Mouse (Mus musculus) limb, embryonic 10.5 days (tissue): Measurements from ENCODE around the gene Slc44a2. TPM values are rescaled to one million over a fixed set of nuclear protein-coding genes. Genes with fewer than 3 reads are reported as not detected.
A peak's percentile ranks its signal among the peaks of the same experiment; 100 is the strongest.
"Not testable (repeated sequence)": the region's sequence is repeated elsewhere in the genome, so short reads cannot be mapped to it uniquely, and the experiment has no call there.

Experiments used
- DNase-seq: peaks from one replicate; pipeline ENCODE4 v3.0.0-alpha.2; 2017; ENCODE audit warnings: low spot score
- H3K27ac ChIP-seq: fragments of 300-500 bp; sonication (generic); 2 replicates; pipeline ENCODE4 v1.5.1; 2016; ENCODE audit warnings: mild to moderate bottlenecking
- H3K27me3 ChIP-seq: fragments of 300-500 bp; sonication (generic); 2 replicates; pipeline ENCODE4 v1.6.1; 2016; ENCODE audit warnings: low read depth, mild to moderate bottlenecking; ENCODE audit not compliant: poor library complexity, severe bottlenecking
- H3K36me3 ChIP-seq: fragments of 300-500 bp; sonication (generic); 2 replicates; pipeline ENCODE4 v1.6.1; 2016; ENCODE audit warnings: mild to moderate bottlenecking, moderate library complexity
- H3K4me1 ChIP-seq: fragments of 300-500 bp; sonication (generic); 2 replicates; pipeline ENCODE4 v1.6.1; 2016
- H3K4me3 ChIP-seq: fragments of 300-500 bp; sonication (generic); 2 replicates; pipeline ENCODE4 v1.5.1; 2016; ENCODE audit warnings: mild to moderate bottlenecking, moderate library complexity
- H3K9me3 ChIP-seq: fragments of 300-500 bp; sonication (generic); replicated peaks from 2 replicates; pipeline ENCODE4 v1.6.1; 2016; ENCODE audit warnings: mild to moderate bottlenecking
- WGBS: fragments of 180-500 bp; shearing (Covaris S2); methylation state at CpG from one replicate; pipeline ENCODE4 v1.1.7; 2016; 5-methylcytosine and 5-hydroxymethylcytosine counted together
- polyA plus RNA-seq: library from polyadenylated mRNA; unstranded; fragments of >200 nt; fragmentation: Nextera tagmentation; extraction: Ambion mirVana; gene quantifications from 2 replicates; pipeline ENCODE4 v1.2.1, GENCODE M21; 2016

Gene Slc44a2
- polyA plus RNA-seq, 1 experiment from 2014 or later = 81.1 TPM

GRCm38 (mm10) chr9:21287571-21288402, 32.7 kb upstream of the Slc44a2 start, which contains the start of gene Kri1:
Kri1 (minus strand) TSS chr9:21287969.
- peaks cover 37% of the 10 kb centered on the region for H3K36me3 ChIP-seq
- peaks cover 39% of the 10 kb centered on the region for H3K4me1 ChIP-seq
- no peaks in the 10 kb centered on the region for H3K27me3 ChIP-seq
- peak within 1 kb of the TSS; percentile 84 for H3K27ac ChIP-seq
- under 1% methylated on average over 59 of the region's 59 CpGs for WGBS
- peak within 1 kb of the TSS; percentile 86 for H3K4me3 ChIP-seq
- H3K9me3 ChIP-seq = no peaks in the 10 kb centered on the region
- DNase-seq = peak; percentile 96

DNA sequence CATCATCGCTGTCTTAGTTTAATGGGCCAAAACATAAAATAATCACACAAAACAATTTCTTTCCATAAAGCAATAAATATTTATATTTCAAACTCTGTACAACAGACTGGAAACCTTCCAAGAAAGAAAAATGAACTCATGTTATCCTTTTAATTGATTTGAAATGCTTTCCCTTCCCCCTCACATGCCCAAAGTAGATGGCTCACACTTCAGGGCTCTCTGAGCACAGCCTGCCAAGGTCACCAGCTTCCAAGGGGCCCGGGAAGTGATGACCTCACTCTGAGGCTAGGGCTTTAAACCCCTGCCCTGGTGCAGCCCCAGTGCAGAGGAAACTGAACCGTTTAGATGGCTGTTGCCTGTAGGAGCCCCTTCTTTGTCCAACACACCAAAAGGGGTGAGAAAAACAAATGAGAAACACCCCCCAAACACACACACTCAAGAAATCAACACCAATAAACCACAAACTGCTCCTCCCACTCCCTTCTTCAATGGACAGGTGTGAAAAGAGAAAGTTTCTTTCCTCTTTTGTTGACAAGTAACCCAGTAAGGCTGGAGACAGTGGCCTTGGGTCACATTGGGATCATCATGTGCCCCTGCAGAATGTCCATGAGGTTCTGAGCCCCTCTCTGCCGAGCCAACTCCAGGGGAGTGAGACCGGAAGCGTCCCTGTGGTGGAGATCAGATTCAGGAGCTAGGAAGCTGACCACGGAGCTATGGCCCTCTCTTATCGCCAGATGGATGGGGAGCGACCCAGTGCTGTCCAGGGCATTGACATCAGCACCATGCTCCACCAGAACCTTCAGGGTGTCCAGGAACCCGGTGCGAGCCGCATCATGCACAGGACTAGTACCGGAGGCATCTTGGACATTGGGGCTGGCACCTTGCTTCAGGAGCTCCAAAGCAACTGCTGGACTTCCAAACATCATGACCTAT, 31.8 kb upstream of the Slc44a2 start:
- Histone ChIP-seq H3K27ac (peak overlapping the region; percentile 84), H3K4me3 (peak overlapping the region; percentile 86), H3K27me3 (no peaks in the 10 kb centered on the region), H3K9me3 (no peaks in the 10 kb centered on the region), H3K4me1 (peaks cover 39% of the 10 kb centered on the region), H3K36me3 (peaks cover 30% of the 10 kb centered on the region)
- 76% methylated on average over 13 of the region's 13 CpGs for WGBS
- no peak for DNase-seq

- Histone ChIP-seq H3K9me3 (no peaks in the 10 kb centered on the region), H3K4me3 (no peak overlapping the region), H3K27ac (no peak overlapping the region), H3K27me3 (no peaks in the 10 kb centered on the region), H3K4me1 (peaks cover 39% of the 10 kb centered on the region), H3K36me3 (peaks cover 24% of the 10 kb centered on the region)
- WGBS = 88% methylated on average over 2 of the region's 2 CpGs
- no peak for DNase-seq
These were observed 31.2 kb upstream of the Slc44a2 start for GRCm38 (mm10) chr9:21289337-21289671.

DNA sequence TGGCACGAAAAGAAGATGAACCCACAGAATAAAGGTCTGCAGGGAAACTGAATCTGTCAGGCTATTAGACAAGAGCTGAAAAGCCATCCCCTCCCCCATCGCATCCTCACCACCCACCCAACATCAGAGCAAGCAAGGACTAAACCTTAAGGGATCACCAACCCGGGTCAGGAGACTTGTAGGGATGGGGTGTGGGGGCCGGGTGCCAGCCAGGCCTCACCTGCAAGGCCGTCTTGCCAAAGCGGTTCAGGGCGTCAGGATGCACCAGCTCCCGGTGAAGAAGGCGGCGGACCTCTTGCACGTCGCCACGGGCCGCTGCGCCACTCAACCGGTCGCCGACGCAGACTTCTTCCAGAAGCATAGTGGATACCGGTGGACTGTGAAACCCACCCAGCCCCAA, 29.9 kb upstream of the Slc44a2 start:
- Histone ChIP-seq H3K9me3 (no peaks in the 10 kb centered on the region), H3K4me1 (peaks cover 39% of the 10 kb centered on the region), H3K36me3 (peaks cover 11% of the 10 kb centered on the region), H3K4me3 (peak overlapping the region; percentile 81), H3K27ac (peak overlapping the region; percentile 92), H3K27me3 (no peaks in the 10 kb centered on the region)
- no peak for DNase-seq
- under 1% methylated on average over 20 of the region's 20 CpGs for WGBS

DNA sequence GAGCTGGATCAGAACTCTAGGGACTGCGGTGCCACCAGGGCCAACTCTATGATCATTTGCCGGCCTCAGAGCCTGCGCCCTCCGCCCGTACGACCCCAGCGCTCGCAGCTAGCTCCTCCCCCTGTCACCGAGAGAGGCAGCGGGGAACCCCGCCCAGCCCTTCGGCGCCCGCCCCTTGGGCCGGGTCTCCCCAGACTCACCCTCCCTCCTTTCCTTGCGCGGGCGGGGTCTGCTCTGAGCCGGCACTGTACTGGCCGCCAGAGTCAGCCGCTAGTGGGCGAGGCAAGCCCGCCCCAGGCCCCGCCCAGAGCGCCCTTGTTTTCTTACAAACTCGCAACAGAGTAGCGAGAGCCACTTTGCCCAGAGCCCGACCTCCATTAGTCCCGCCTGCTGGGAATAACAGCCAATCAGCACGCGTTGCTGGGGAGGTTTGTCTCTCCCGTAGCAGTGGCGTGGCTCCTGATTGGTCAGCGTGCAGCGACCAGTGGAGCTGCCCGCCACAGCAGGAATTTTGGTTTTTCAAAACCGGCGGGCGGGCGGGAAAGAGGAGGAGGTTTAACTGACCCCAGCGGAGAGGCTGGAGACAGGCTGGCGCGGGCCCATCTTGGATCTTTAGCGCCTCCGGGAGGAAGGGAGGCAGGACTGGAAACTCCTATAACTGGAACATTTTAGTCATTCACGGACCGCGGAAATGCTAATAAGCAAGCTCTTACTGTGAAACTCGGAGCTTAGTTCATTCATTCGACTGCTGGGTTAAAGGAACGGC, 29.3 kb upstream of the Slc44a2 start, which contains the start of gene Cdkn2d:
Gene Cdkn2d, minus strand, starts transcription at position 386 of the 766 bp plus-strand sequence.
- no peaks in the 10 kb centered on the region for H3K27me3 ChIP-seq

GRCm38 (mm10) chr9:21291868-21292267, 28.6 kb upstream of the Slc44a2 start:
- H3K36me3 ChIP-seq, H3K9me3 ChIP-seq, H3K27me3 ChIP-seq, DNase-seq: not testable (repeated sequence)
- Histone ChIP-seq H3K4me3 (peak overlapping the region; percentile 81), H3K4me1 (peaks cover 32% of the 10 kb centered on the region), H3K27ac (peak overlapping the region; percentile 92)
- 20% methylated on average over 7 of the region's 7 CpGs for WGBS

More for the DNA sequence above, 29.3 kb upstream of the Slc44a2 start, which contains the start of gene Cdkn2d:
- H3K27ac ChIP-seq = peak within 1 kb of the TSS; percentile 92
- H3K4me1 ChIP-seq = peaks cover 39% of the 10 kb centered on the region
- DNase-seq = peak; percentile 99
- WGBS = under 1% methylated on average over 51 of the region's 51 CpGs
- peaks cover 7% of the 10 kb centered on the region; the same call in 1 of the 2 replicates for H3K36me3 ChIP-seq
- H3K9me3 ChIP-seq = no peaks in the 10 kb centered on the region
- H3K4me3 ChIP-seq = peak within 1 kb of the TSS; percentile 81

DNA sequence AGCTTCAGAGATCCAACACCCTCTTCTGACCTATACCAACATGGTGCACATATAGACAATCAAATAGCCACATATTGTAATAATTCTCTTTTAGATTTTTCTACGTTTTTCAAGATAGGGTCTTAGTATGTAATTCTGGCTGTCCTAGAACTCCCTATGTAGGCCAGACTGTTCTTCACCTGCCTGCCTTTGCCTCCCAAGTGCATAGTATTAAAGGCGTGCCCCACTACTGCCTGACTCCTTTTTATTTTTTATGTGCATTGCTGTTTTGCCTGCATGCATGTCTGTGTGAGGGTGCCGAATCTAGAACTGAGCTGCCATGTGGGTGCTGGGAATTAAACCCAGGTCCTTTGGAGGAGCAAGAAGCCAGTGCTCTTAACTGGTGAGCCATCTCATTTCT, 28.2 kb upstream of the Slc44a2 start:
- peaks cover 4% of the 10 kb centered on the region; the same call in 1 of the 2 replicates for H3K36me3 ChIP-seq
- 90% methylated on average over 3 of the region's 3 CpGs for WGBS
- no peak overlapping the region for H3K4me3 ChIP-seq
- H3K4me1 ChIP-seq = peaks cover 28% of the 10 kb centered on the region
- no peaks in the 10 kb centered on the region for H3K27me3 ChIP-seq
- H3K27ac ChIP-seq = peak overlapping the region; percentile 19; the same call in 1 of the 2 replicates
- DNase-seq = no peak
- no peaks in the 10 kb centered on the region for H3K9me3 ChIP-seq

GRCm38 (mm10) chr9:21299014-21299413, 21.5 kb upstream of the Slc44a2 start:
- H3K27me3 ChIP-seq = no peaks in the 10 kb centered on the region
- WGBS = 85% methylated on average over 10 of the region's 10 CpGs
- H3K4me1 ChIP-seq = no peaks in the 10 kb centered on the region
- no peaks in the 10 kb centered on the region for H3K36me3 ChIP-seq
- H3K27ac ChIP-seq = no peak overlapping the region
- H3K4me3 ChIP-seq = no peak overlapping the region
- no peak for DNase-seq
- no peaks in the 10 kb centered on the region for H3K9me3 ChIP-seq

DNA sequence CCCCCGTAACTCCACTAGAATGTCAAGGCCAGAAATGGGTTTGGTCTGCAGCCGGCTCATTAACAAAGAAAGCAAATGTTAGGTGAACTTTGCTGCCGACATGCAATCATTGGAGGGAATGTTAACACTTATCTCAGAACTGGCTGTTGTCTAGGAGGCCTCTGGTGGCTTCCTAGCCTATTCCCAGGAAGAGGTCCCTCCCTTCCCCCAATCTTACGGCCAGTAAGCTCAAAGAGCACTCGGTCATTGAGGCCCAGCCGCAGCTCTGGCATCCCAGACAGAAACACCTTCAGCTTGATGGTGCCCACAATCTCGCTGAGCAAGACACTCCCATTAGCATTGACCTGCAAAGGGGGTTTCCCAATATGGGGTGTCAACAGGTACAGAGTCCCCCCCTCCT, 15.4 kb upstream of the Slc44a2 start:
- H3K4me3 ChIP-seq = no peak overlapping the region
- no peaks in the 10 kb centered on the region for H3K9me3 ChIP-seq
- DNase-seq = no peak
- peaks cover 7% of the 10 kb centered on the region; the same call in 1 of the 2 replicates for H3K27me3 ChIP-seq
- no peak overlapping the region for H3K27ac ChIP-seq
- peaks cover 4% of the 10 kb centered on the region; the same call in 1 of the 2 replicates for H3K4me1 ChIP-seq
- WGBS = 86% methylated on average over 7 of the region's 7 CpGs
- H3K36me3 ChIP-seq = no peaks in the 10 kb centered on the region

DNA sequence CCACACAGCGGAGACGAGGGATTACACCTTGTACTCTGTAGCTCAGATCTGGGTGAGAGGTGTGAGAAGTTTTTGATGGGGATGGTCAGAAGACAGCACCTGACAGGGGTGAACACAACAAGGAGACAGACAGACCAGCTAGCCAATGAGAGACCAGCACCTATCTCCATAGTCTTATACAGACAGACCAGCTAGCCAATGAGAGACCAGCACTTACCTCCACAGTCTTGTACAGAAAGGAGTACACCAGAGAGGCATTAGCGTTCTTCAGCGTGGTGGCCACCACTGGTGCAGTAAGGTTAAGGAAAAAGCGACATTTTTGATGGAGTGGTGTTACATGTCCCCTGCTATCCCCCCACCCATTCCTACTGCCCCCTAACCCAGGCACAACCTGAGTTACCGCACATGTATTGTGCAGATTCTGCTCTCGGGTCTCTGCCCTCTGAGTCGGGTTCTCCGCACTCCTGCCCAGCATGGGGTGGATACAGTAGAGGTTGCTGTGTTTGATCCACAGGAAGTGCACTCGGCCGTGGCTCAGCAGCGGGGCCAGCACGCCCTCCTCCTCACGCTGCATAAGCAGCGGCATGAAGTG, 11.3 kb upstream of the Slc44a2 start:
- DNase-seq = no peak
- no peak overlapping the region for H3K4me3 ChIP-seq
- H3K4me1 ChIP-seq = peaks cover 11% of the 10 kb centered on the region; the same call in 1 of the 2 replicates
- no peaks in the 10 kb centered on the region for H3K9me3 ChIP-seq
- H3K36me3 ChIP-seq = no peaks in the 10 kb centered on the region
- H3K27ac ChIP-seq = no peak overlapping the region
- WGBS = 72% methylated on average over 15 of the region's 15 CpGs
- peaks cover 37% of the 10 kb centered on the region for H3K27me3 ChIP-seq

GRCm38 (mm10) chr9:21311695-21312094, 8.8 kb upstream of the Slc44a2 start:
- H3K9me3 ChIP-seq = no peaks in the 10 kb centered on the region
- H3K36me3 ChIP-seq = no peaks in the 10 kb centered on the region
- WGBS = 27% methylated on average over 7 of the region's 7 CpGs
- H3K4me3 ChIP-seq = peak overlapping the region; percentile 25
- peaks cover 37% of the 10 kb centered on the region for H3K27me3 ChIP-seq
- no peak overlapping the region for H3K27ac ChIP-seq
- H3K4me1 ChIP-seq = peaks cover 11% of the 10 kb centered on the region; the same call in 1 of the 2 replicates
- DNase-seq = no peak

DNA sequence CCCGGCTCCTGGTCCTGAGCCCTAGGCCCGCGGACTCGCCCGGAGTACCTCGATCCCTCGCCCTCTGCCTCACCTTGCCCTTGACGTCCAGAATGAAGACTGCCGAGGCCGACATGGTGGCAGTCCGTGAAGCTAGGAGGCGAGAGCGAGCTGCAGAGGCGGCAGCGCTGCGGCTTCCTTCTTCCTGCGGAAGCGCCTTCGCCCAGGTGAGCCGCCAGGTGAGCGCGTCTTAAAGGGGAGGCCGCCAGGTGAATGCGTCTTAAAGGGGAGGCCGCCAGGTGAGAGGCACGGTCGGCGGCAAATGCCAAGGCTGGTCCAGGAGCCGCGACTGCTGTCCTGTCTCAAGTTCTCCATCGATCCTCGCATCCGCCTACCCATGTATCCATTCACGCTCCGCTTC, 8.4 kb upstream of the Slc44a2 start, which contains the start of gene Ap1m2:
Gene Ap1m2, minus strand, starts transcription at position 204 of the 400 bp plus-strand sequence.
- Histone ChIP-seq H3K9me3 (no peaks in the 10 kb centered on the region), H3K36me3 (no peaks in the 10 kb centered on the region), H3K4me1 (peaks cover 11% of the 10 kb centered on the region; the same call in 1 of the 2 replicates), H3K4me3 (peak within 1 kb of the TSS; percentile 25), H3K27me3 (peaks cover 37% of the 10 kb centered on the region), H3K27ac (no peak within 1 kb of the TSS)
- no peak for DNase-seq
- WGBS = 5% methylated on average over 35 of the region's 35 CpGs
